Mouse (Mus musculus) spleen, adult 18-20 months (tissue): Measurements from ENCODE around the gene Gm44502.

ENCODE experiments used
- DNase-seq, 2 experiments: peaks; one replicate each; pipeline ENCODE4 v3.0.0; 2022; ENCODE audit warnings: mixed read lengths in 2 of 2

Gm44502 gene

DNA sequence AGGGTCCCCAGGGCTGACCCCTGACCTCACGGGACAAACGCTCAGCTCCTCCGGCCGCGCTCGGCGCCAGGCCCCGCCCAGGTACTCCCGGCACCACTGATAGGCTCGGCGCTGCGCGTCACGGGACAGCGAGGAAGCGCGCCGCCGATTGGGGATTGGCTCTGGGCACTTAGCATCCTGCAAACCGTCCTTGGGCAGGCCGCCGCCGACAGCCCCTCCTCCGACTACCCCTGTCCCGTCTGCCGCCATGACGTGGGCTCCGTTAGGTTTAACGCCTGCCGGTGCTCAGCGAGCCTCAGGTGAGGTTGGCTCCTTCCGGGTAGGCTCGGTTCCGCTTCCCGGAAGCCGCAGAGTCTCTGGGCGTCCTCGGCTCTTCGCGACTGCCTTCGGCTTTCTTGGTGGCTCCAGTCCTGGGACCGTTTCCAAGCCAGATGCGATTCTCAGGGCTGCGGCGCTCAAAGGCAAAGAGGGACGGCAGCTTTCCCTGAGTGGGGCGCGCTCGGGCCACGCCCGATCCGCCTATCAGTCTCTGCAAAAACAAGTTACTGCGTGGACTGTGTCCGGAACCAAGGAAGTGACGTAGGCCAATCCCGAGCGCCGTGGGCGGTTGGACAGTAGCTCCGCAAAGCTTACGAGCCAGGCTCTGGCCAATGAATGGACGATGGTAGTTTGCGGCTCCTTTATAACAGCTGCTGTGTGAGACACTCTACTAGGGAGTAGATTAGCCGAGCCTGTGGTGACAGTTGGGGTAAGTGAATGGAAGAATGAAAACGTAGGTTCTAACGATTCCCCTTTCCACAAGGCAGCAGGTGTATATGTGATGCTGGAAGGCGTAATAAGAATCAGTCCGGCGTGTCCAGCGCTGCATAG is at the start of gene Gm44502, which contains the start of the genes C730034F03Rik and Chkb:
Gm44502 (minus strand) TSS at position 345 of the 870 bp plus-strand sequence.
C730034F03Rik (plus strand) TSS at position 238 of the 870 bp plus-strand sequence.
Chkb (minus strand) TSS at position 557 of the 870 bp plus-strand sequence.
- peak; percentile 83 to 85 for DNase-seq

- DNase-seq, result no peak
Measured at GRCm38 (mm10) chr15:89478622-89479021, 49.1 kb upstream of the Gm44502 start.

GRCm38 (mm10) chr15:89477806-89478205 is 48.3 kb upstream of the Gm44502 start:
- DNase-seq, result no peak

- DNase-seq, result no peak
Measured at GRCm38 (mm10) chr15:89477091-89477491, 47.6 kb upstream of the Gm44502 start, which contains the start of gene Arsa. TSS of gene Arsa (minus strand) at chr15:89477425.

DNA sequence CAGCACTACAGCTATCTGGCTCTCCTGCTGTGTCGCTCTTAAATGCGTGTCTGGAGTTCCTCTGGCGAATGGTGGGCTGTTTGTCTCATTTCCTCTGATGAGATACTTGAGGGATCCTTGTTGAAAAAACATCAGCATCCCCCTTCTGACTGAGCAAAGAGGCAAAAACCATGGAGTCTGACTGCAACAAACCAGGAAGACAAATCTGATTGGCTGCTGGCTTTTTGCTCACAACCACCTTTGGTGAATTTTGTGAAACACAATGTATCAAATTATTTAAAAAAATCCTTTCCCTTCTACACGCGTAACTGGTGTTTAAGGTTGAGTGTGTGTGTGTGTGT is 46.9 kb upstream of the Gm44502 start:
- DNase-seq, result no peak

- DNase-seq, result peak; percentile 89 to 90
Measured at GRCm38 (mm10) chr15:89475611-89476474, 46.3 kb upstream of the Gm44502 start.

DNA sequence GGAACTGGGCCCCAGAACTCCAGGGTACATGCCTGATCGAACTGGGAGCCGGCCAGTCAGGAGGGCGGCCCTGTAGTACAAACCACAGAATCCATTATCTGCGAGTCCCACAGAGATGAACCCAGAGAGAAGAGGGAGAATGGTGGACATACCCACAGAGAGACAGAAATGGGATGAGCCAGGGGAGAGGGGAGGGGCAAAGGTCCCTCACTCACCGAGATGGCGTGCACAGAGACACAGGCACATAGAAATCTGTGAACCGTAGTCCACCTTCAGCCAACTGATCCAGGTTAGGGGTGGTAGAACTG is 45.8 kb upstream of the Gm44502 start:
- no peak for DNase-seq

- no peak for DNase-seq
Measured at GRCm38 (mm10) chr15:89474596-89475292, 45.2 kb upstream of the Gm44502 start.

DNA sequence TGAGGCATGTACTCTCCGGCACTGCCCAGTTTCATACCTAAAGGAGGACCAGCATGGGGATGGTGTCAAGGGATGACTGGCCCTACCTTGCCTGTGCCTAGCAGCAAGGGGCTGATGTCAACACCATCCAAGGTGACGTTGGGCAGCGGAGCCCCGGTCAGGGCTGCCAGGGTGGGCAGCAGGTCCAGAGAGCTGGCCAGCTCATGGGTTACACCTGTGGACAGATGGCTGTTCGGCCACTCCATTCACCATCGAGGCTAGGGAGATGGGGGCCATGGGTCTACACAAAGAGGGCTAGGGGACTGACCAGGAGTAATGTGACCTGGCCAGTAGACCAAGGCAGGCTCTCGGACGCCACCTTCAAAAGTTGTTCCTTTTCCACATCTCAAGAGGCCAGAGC is 44.4 kb upstream of the Gm44502 start:
- no peak for DNase-seq

DNA sequence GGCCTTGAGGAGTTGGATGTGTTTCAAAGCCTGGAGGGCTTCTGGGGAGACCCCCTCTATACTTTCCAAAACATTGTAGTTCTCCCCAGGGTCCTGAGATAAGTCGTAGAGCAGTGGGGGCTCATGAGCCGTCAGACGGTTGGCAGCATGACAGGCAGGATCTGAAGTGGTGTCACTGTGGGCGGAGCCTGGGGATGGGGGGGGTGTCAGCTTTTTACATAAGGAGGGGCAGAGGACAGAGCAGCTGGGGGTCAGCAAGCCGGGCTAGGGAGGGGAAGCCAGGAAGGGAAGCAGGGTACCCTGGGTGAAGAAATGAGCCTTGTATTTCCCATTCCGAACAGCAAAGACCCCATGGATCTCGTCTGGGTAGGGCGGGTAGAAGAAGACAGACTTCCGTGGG is 43.9 kb upstream of the Gm44502 start:
- no peak for DNase-seq

DNA sequence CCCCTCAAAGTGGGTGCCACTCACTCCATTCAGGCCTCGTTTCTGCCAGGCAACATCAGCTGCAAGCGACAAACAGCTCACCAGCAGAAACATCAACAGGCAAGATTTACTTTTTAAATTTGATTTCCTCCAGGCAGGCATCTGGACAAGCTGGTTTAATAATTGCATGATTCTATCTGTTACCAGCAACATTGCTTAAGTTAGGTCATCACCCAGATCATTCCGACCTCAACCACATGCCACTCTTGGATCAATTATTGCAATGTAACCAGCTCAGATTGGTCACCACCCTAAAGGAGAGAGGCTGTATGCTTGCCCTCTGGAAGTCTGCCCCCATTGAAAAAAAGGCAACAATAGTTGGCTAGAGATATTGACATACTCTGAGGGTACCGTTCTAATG is 42.0 kb upstream of the Gm44502 start:
- DNase-seq, result no peak

DNA sequence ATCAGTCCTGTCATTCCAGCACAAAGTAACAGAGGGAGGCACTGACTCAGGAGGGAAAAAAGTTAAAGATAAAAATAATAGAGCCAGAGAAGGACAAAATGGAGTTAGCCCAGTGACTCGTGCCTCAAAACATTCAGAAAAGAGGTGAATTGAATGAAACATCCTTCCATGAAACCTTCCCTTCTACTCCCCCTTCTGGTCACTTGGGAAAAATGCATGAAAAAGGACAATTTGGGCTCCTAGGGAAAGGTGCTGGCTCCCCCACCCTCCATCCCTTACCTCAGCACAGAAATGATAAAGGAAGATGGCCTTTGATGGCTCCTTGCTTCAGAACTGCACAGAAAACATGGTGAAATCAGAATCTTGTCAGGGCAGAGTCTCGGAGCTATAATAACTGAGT is 39.1 kb upstream of the Gm44502 start:
- DNase-seq, result no peak

DNA sequence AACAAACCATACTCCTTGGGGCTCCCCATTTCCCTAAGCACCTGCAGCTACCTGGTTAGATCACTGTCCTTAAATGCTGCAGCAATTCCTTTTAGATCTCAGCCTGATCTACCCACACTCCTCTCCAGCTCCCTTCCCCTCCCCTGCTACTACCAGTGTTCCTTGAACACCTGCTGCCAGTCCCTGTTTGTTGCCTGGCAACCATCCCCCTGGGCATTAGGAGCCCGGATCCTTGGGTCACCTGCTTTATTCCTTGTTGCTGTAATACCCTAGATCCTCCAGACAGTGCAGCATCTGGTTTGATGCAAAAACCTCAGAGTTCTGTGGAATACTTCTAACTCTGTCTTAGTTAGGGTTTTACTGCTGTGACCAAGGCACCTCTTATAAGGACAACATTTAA is 35.6 kb upstream of the Gm44502 start:
- no peak for DNase-seq

GRCm38 (mm10) chr15:89463334-89464235 is 34.1 kb upstream of the Gm44502 start:
- DNase-seq, result no peak

DNA sequence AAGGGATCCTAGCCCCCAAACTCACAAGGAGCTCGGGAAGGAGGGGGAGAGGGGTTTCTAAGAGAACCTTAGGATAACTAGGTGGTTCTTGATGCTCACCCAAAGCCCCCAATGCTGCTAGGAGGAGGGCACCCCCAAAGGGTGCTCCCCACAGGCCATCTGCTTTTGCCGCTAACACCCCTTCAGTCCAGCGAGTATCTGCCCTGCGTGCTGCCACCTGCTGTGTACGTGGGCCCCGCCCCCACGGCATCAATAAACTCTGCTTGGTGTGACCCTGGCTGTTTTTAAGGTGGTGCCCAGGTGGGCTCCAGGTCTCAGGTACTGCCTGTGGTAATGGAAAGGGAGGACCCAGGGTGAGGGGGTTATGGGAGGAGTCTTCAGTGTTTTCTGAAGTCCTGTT is 32.7 kb upstream of the Gm44502 start:
- no peak for DNase-seq

GRCm38 (mm10) chr15:89461321-89461720 is 31.8 kb upstream of the Gm44502 start:
- no peak for DNase-seq

- no peak for DNase-seq
Measured at GRCm38 (mm10) chr15:89460298-89460697, 30.8 kb upstream of the Gm44502 start.

GRCm38 (mm10) chr15:89459821-89460220 is 30.3 kb upstream of the Gm44502 start:
- DNase-seq, result no peak

- peak in 1 of 2 experiments; percentile 23 for DNase-seq
Measured at GRCm38 (mm10) chr15:89458942-89459341, 29.4 kb upstream of the Gm44502 start.

- DNase-seq, result no peak
Measured at GRCm38 (mm10) chr15:89455642-89456041, 26.1 kb upstream of the Gm44502 start.

- no peak for DNase-seq
Measured at GRCm38 (mm10) chr15:89454857-89455256, 25.4 kb upstream of the Gm44502 start.

DNA sequence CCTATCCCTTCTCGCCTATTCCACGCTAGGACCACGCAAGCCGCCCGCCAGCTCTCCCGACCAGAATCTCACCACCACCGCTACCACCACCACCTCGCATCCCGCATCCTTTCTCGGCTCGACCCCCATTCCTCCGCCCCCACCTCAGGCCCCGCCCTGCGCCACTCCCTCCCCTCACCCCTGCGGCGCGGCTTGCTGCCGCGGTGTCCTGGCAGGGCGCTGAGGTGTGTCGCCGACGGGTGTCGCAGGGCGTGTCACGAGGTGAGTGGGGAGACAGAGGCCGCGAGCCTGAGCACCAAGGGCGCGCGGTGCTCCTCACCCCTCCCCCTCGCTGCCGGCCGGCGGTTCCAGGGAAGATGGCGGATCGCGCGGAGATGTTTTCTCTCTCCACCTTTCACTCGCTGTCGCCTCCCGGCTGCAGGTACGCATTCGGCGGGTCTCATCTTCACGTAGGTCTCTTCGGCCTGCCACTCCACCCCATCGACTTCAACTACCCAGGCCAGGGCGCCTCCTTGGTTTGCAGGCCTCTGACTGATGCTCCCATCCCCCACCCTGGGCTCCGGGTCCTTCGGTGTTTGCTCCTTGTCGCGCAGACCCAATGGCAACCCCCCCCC is 24.5 kb upstream of the Gm44502 start, which contains the start of gene Mapk8ip2:
Mapk8ip2 (plus strand) TSS at position 49 of the 614 bp plus-strand sequence.
- no peak for DNase-seq
